Mouse (Mus musculus) heart, postnatal 0 days (tissue): ENCODE results near the gene Med19.

ENCODE experiments used
- CTCF ChIP-seq: IDR thresholded peaks from 2 replicates; pipeline ENCODE4 v1.5.1; 2016; ENCODE audit warnings: antibody characterized with exemption, control low read depth, low read depth
- EP300 ChIP-seq: IDR thresholded peaks from 2 replicates; pipeline ENCODE4 v1.6.1; 2016; ENCODE audit warnings: antibody characterized with exemption, low read depth

GRCm38 (mm10) chr2:84721182-84721581, 43.0 kb downstream of the Med19 start:
- TF ChIP-seq CTCF: no peak
- no peak for TF ChIP-seq EP300
